Mouse (Mus musculus): ENCODE measurements around the gene Aass.

Gene Aass

GRCm38 (mm10) chr6:23055734-23056133 is 77.1 kb downstream of the Aass start:
- in situ Hi-C loops (cut with MboI, MseI): no loop called here

GRCm38 (mm10) chr6:23048836-23049235 is 84.0 kb downstream of the Aass start:
- in situ Hi-C loops (cut with MboI, MseI): no loop called here

GRCm38 (mm10) chr6:23028251-23028650 is 104.5 kb downstream of the Aass start:
- in situ Hi-C loops (cut with MboI, MseI): loop anchor here (10.0 kb wide), 1 partner anchor 1967 kb away; no protein-coding TSS in a partner anchor
